Mouse (Mus musculus): ENCODE results near the gene Prkch. TPM values are rescaled to one million over a fixed set of nuclear protein-coding genes. Genes with fewer than 3 reads are reported as not detected.
A peak's percentile ranks its signal among the peaks of the same experiment; 100 is the strongest.

Gene Prkch
- polyA plus RNA-seq, 1 experiment from 2014 or later, result 12.0 TPM

GRCm38 (mm10) chr12:73590627-73591276, 6.2 kb downstream of the Prkch start:
- Histone ChIP-seq H3K4me3 (ENCODE audit: low read length) (no peak overlapping the region), H3K27me3 (ENCODE audit: control insufficient read depth, insufficient read depth, low read depth, low read length) (peaks cover 9% of the 10 kb centered on the region), H3K9ac (ENCODE audit: low read length) (no peak overlapping the region), H3K4me2 (ENCODE audit: low read depth, low read length) (no peak overlapping the region), H3K36me3 (ENCODE audit: control insufficient read depth, insufficient read depth, low read length) (no peaks in the 10 kb centered on the region), H3K27ac (ENCODE audit: low read length) (peak overlapping the region; percentile 68), H3K9me3 (ENCODE audit: control insufficient read depth, low read length) (no peaks in the 10 kb centered on the region), H3K4me1 (replicated peaks; ENCODE audit: control insufficient read depth, insufficient read depth, low read length) (peaks cover 5% of the 10 kb centered on the region; the same call in 1 of the 2 replicates)
- 65% methylated on average over 15 of the region's 15 CpGs for WGBS
- no peak for ATAC-seq (ENCODE audit: low read depth)

- no peak overlapping the region for H3K4me2 ChIP-seq (ENCODE audit: low read depth, low read length)
- H3K4me3 ChIP-seq (ENCODE audit: low read length), result no peak overlapping the region
- H3K27me3 ChIP-seq (ENCODE audit: control insufficient read depth, insufficient read depth, low read depth, low read length), result peaks cover 6% of the 10 kb centered on the region
- H3K27ac ChIP-seq (ENCODE audit: low read length), result peak overlapping the region; percentile 59; the same call in 1 of the 2 replicates
- peak; percentile 59 for ATAC-seq (ENCODE audit: low read depth)
- no peaks in the 10 kb centered on the region for H3K36me3 ChIP-seq (ENCODE audit: control insufficient read depth, insufficient read depth, low read length)
- H3K9me3 ChIP-seq (ENCODE audit: control insufficient read depth, low read length), result no peaks in the 10 kb centered on the region
- H3K4me1 ChIP-seq (replicated peaks; ENCODE audit: control insufficient read depth, insufficient read depth, low read length), result no peaks in the 10 kb centered on the region
- H3K9ac ChIP-seq (ENCODE audit: low read length), result no peak overlapping the region
- 62% methylated on average over 7 of the region's 11 CpGs for WGBS
These were observed 7.0 kb downstream of the Prkch start for GRCm38 (mm10) chr12:73591625-73592024.

- no peak overlapping the region for H3K4me3 ChIP-seq (ENCODE audit: low read length)
- H3K9ac ChIP-seq (ENCODE audit: low read length), result no peak overlapping the region
- no peak overlapping the region for H3K4me2 ChIP-seq (ENCODE audit: low read depth, low read length)
- H3K4me1 ChIP-seq (replicated peaks; ENCODE audit: control insufficient read depth, insufficient read depth, low read length), result 0 out of 2 replicates have a peak, but pooled peaks cover 2% of the 10 kb centered on the region
- WGBS, result 77% methylated on average over 12 of the region's 12 CpGs
- H3K36me3 ChIP-seq (ENCODE audit: control insufficient read depth, insufficient read depth, low read length), result no peaks in the 10 kb centered on the region
- H3K27ac ChIP-seq (ENCODE audit: low read length), result no peak overlapping the region
- ATAC-seq (ENCODE audit: low read depth), result no peak
- H3K27me3 ChIP-seq (ENCODE audit: control insufficient read depth, insufficient read depth, low read depth, low read length), result no peaks in the 10 kb centered on the region
- H3K9me3 ChIP-seq (ENCODE audit: control insufficient read depth, low read length), result no peaks in the 10 kb centered on the region
These were observed 8.6 kb downstream of the Prkch start for GRCm38 (mm10) chr12:73593021-73593798.

GRCm38 (mm10) chr12:73594177-73594745, 9.7 kb downstream of the Prkch start:
- 68% methylated on average over 9 of the region's 9 CpGs for WGBS

GRCm38 (mm10) chr12:73595226-73595625, 10.6 kb downstream of the Prkch start:
- Histone ChIP-seq H3K27me3 (ENCODE audit: control insufficient read depth, insufficient read depth, low read depth, low read length) (no peaks in the 10 kb centered on the region), H3K9me3 (ENCODE audit: control insufficient read depth, low read length) (no peaks in the 10 kb centered on the region), H3K27ac (ENCODE audit: low read length) (no peak overlapping the region), H3K36me3 (ENCODE audit: control insufficient read depth, insufficient read depth, low read length) (no peaks in the 10 kb centered on the region), H3K4me1 (replicated peaks; ENCODE audit: control insufficient read depth, insufficient read depth, low read length) (peaks cover 5% of the 10 kb centered on the region; the same call in 1 of the 2 replicates), H3K4me3 (ENCODE audit: low read length) (no peak overlapping the region), H3K9ac (ENCODE audit: low read length) (no peak overlapping the region), H3K4me2 (ENCODE audit: low read depth, low read length) (no peak overlapping the region)
- 59% methylated on average over 8 of the region's 8 CpGs for WGBS
- no peak for ATAC-seq (ENCODE audit: low read depth)

More at GRCm38 (mm10) chr12:73594177-73594745, 9.7 kb downstream of the Prkch start:
- H3K9me3 ChIP-seq (ENCODE audit: control insufficient read depth, low read length), result no peaks in the 10 kb centered on the region
- peaks cover 5% of the 10 kb centered on the region; the same call in 1 of the 2 replicates for H3K4me1 ChIP-seq (replicated peaks; ENCODE audit: control insufficient read depth, insufficient read depth, low read length)
- no peak for ATAC-seq (ENCODE audit: low read depth)
- H3K27me3 ChIP-seq (ENCODE audit: control insufficient read depth, insufficient read depth, low read depth, low read length), result no peaks in the 10 kb centered on the region
- H3K36me3 ChIP-seq (ENCODE audit: control insufficient read depth, insufficient read depth, low read length), result no peaks in the 10 kb centered on the region
- H3K4me3 ChIP-seq (ENCODE audit: low read length), result no peak overlapping the region
- no peak overlapping the region for H3K4me2 ChIP-seq (ENCODE audit: low read depth, low read length)
- no peak overlapping the region for H3K27ac ChIP-seq (ENCODE audit: low read length)
- no peak overlapping the region for H3K9ac ChIP-seq (ENCODE audit: low read length)

DNA sequence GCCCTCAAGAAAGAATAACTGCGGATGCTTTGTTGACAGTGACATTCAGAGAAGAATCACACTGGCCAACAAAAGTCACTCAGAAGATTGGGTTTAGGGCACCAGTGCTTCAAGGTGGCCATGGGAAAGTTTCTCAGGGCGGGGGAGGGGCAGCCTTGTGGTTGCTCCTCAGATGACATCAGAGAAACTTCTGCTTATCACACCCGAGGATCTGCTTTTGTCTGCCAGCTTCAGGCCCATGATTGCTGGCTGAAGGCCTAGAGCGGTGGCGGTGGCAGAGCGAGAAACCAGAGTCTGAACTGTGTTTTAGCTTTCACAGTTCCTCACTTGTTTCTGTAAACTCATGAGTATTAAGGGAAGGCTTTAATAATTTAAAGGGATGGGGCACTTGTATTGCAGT, 13.6 kb downstream of the Prkch start:
- peak; percentile 49; the same call in 1 of the 2 replicates for ATAC-seq (ENCODE audit: low read depth)
- H3K36me3 ChIP-seq (ENCODE audit: control insufficient read depth, insufficient read depth, low read length), result no peaks in the 10 kb centered on the region
- H3K9ac ChIP-seq (ENCODE audit: low read length), result no peak overlapping the region
- H3K27me3 ChIP-seq (ENCODE audit: control insufficient read depth, insufficient read depth, low read depth, low read length), result no peaks in the 10 kb centered on the region
- no peak overlapping the region for H3K4me3 ChIP-seq (ENCODE audit: low read length)
- peaks cover 5% of the 10 kb centered on the region; the same call in 1 of the 2 replicates for H3K4me1 ChIP-seq (replicated peaks; ENCODE audit: control insufficient read depth, insufficient read depth, low read length)
- no peaks in the 10 kb centered on the region for H3K9me3 ChIP-seq (ENCODE audit: control insufficient read depth, low read length)
- 32% methylated on average over 6 of the region's 6 CpGs for WGBS
- no peak overlapping the region for H3K4me2 ChIP-seq (ENCODE audit: low read depth, low read length)
- H3K27ac ChIP-seq (ENCODE audit: low read length), result no peak overlapping the region

DNA sequence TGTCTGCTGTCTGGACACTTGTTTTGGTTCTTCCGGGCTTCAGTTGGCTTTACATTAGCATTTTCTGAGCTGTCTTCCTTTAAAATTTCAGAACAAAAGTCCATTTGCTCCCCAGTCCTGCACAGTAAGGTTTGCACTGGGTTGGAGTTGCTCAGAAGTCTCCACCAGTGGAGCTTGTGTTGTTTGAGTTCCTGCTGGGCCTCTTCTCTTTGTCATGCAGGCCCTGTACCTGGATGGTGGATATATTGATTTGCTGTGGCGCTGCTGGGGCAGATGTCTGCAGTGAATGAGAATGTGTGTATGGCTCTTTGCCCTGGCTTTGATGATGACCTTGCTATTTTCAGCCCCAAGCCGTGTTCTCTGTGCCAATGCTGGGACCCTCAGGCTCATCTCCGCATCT, 15.9 kb downstream of the Prkch start:
- Histone ChIP-seq H3K27ac (ENCODE audit: low read length) (no peak overlapping the region), H3K9me3 (ENCODE audit: control insufficient read depth, low read length) (no peaks in the 10 kb centered on the region), H3K4me1 (replicated peaks; ENCODE audit: control insufficient read depth, insufficient read depth, low read length) (peaks cover 5% of the 10 kb centered on the region; the same call in 1 of the 2 replicates), H3K27me3 (ENCODE audit: control insufficient read depth, insufficient read depth, low read depth, low read length) (no peaks in the 10 kb centered on the region), H3K4me3 (ENCODE audit: low read length) (no peak overlapping the region), H3K9ac (ENCODE audit: low read length) (no peak overlapping the region), H3K36me3 (ENCODE audit: control insufficient read depth, insufficient read depth, low read length) (no peaks in the 10 kb centered on the region), H3K4me2 (ENCODE audit: low read depth, low read length) (no peak overlapping the region)
- 80% methylated on average over 4 of the region's 4 CpGs for WGBS
- ATAC-seq (ENCODE audit: low read depth), result no peak

- Histone ChIP-seq H3K27me3 (ENCODE audit: control insufficient read depth, insufficient read depth, low read depth, low read length) (no peaks in the 10 kb centered on the region), H3K4me2 (ENCODE audit: low read depth, low read length) (no peak overlapping the region), H3K4me3 (ENCODE audit: low read length) (no peak overlapping the region), H3K9me3 (ENCODE audit: control insufficient read depth, low read length) (no peaks in the 10 kb centered on the region), H3K27ac (ENCODE audit: low read length) (peak overlapping the region; percentile 37; the same call in 1 of the 2 replicates), H3K36me3 (ENCODE audit: control insufficient read depth, insufficient read depth, low read length) (no peaks in the 10 kb centered on the region), H3K9ac (ENCODE audit: low read length) (no peak overlapping the region), H3K4me1 (replicated peaks; ENCODE audit: control insufficient read depth, insufficient read depth, low read length) (peaks cover 5% of the 10 kb centered on the region; the same call in 1 of the 2 replicates)
- ATAC-seq (ENCODE audit: low read depth), result 0 out of 2 replicates have a peak, but pooled peaks have one; percentile 36
- 75% methylated on average over 7 of the region's 7 CpGs for WGBS
These were observed 18.4 kb downstream of the Prkch start for GRCm38 (mm10) chr12:73602974-73603373.

- Histone ChIP-seq H3K4me1 (replicated peaks; ENCODE audit: control insufficient read depth, insufficient read depth, low read length) (peaks cover 3% of the 10 kb centered on the region; the same call in 1 of the 2 replicates), H3K9me3 (ENCODE audit: control insufficient read depth, low read length) (no peaks in the 10 kb centered on the region), H3K4me2 (ENCODE audit: low read depth, low read length) (no peak overlapping the region), H3K36me3 (ENCODE audit: control insufficient read depth, insufficient read depth, low read length) (no peaks in the 10 kb centered on the region), H3K4me3 (ENCODE audit: low read length) (no peak overlapping the region), H3K27ac (ENCODE audit: low read length) (peak overlapping the region; percentile 37; the same call in 1 of the 2 replicates), H3K9ac (ENCODE audit: low read length) (no peak overlapping the region), H3K27me3 (ENCODE audit: control insufficient read depth, insufficient read depth, low read depth, low read length) (no peaks in the 10 kb centered on the region)
- 85% methylated on average over 6 of the region's 6 CpGs for WGBS
- no peak for ATAC-seq (ENCODE audit: low read depth)
These were observed 19.1 kb downstream of the Prkch start for GRCm38 (mm10) chr12:73603653-73604052.
